Mouse (Mus musculus): ENCODE results near the gene Tardbp. TPM values are rescaled to one million over a fixed set of nuclear protein-coding genes. Genes with fewer than 3 reads are reported as not detected.

Tardbp gene
- polyA plus RNA-seq (2015; fragmentation: Nextera tagmentation; extraction: Ambion mirVana) = 133 and 170 TPM in 2 replicates

GRCm38 (mm10) chr4:148626623-148627185, at the start of gene Tardbp:
Gene Tardbp, minus strand, starts transcription at chr4:148627019.

GRCm38 (mm10) chr4:148643291-148644156, 16.7 kb upstream of the Tardbp start, which contains the start of gene Gm572:
Gene Gm572, plus strand, starts transcription at chr4:148643317.

GRCm38 (mm10) chr4:148602357-148603120, 24.3 kb downstream of the Tardbp start, which contains the start of gene Masp2:
Gene Masp2, plus strand, starts transcription at chr4:148602554.

GRCm38 (mm10) chr4:148591171-148591630, 35.6 kb downstream of the Tardbp start, which contains the start of gene Srm:
Gene Srm, plus strand, starts transcription at chr4:148591503.

Other genes starting within 250 kb of the Tardbp start
- 12.6 and 13.5 TPM in 2 replicates for gene Ubiad1, start 182.2 kb downstream of the Tardbp start, polyA plus RNA-seq (2015; fragmentation: Nextera tagmentation; extraction: Ambion mirVana)
- gene Mtor, start 178.4 kb downstream of the Tardbp start, polyA plus RNA-seq (2015; fragmentation: Nextera tagmentation; extraction: Ambion mirVana) = 15.7 and 18.0 TPM in 2 replicates
- gene Angptl7, start 126.6 kb downstream of the Tardbp start, polyA plus RNA-seq (2015; fragmentation: Nextera tagmentation; extraction: Ambion mirVana) = 5.8 and 12.7 TPM in 2 replicates
- 38.4 and 40.7 TPM in 2 replicates for gene Exosc10, start 68.6 kb downstream of the Tardbp start, polyA plus RNA-seq (2015; fragmentation: Nextera tagmentation; extraction: Ambion mirVana)
- gene Srm, start 35.5 kb downstream of the Tardbp start, polyA plus RNA-seq (2015; fragmentation: Nextera tagmentation; extraction: Ambion mirVana) = 123 and 130 TPM in 2 replicates
- gene Masp2, start 24.5 kb downstream of the Tardbp start, polyA plus RNA-seq (2015; fragmentation: Nextera tagmentation; extraction: Ambion mirVana) = 0.25 TPM in 1 of 2 replicates, not detected in the other
- not detected in 2 replicates for gene Gm572, start 16.3 kb upstream of the Tardbp start, polyA plus RNA-seq (2015; fragmentation: Nextera tagmentation; extraction: Ambion mirVana)
- 10.6 and 12.3 TPM in 2 replicates for gene Casz1, start 177.4 kb upstream of the Tardbp start, polyA plus RNA-seq (2015; fragmentation: Nextera tagmentation; extraction: Ambion mirVana)